16 mouse cellular contexts compared by ENCODE assay signal in genomic region chr12:79980711-79981110, GRCm38 (mm10).
"Had no signal": no experiment of that assay in that cellular context is flagged by ENCODE, and none has a peak within 500 bp of the region (broad histone marks: within the 10 kb centered on the region; RNA-seq: fewer than 3 reads in every experiment).

No protein-coding gene starts in this region.

- H3K4me2 ChIP-seq: kidney, embryonic 15.5 days; limb, embryonic 13.5 days; lung, embryonic 15.5 days; midbrain, embryonic 13.5 days had no signal

- H3K9me3 ChIP-seq: kidney, embryonic 15.5 days; limb, embryonic 10.5 days; lung, embryonic 15.5 days; midbrain, embryonic 10.5 days; midbrain, embryonic 13.5 days had no signal

- DNase-seq: kidney, adult 2 months; kidney, postnatal 10 days; kidney, postnatal 36 days; lung, adult 18-20 months; lung, postnatal 10 days; lung, postnatal 4 days; thymus, adult 18-20 months; thymus, postnatal 36 days had no signal

- H3K27ac ChIP-seq: limb, embryonic 10.5 days; limb, embryonic 13.5 days; lung, embryonic 15.5 days; midbrain, embryonic 10.5 days; midbrain, embryonic 13.5 days had no signal

- H3K4me1 ChIP-seq: midbrain, embryonic 13.5 days had no signal

- H3K4me3 ChIP-seq: kidney, embryonic 15.5 days; limb, embryonic 10.5 days; limb, embryonic 13.5 days; lung, embryonic 15.5 days; midbrain, embryonic 10.5 days; midbrain, embryonic 13.5 days had no signal

- H3K36me3 ChIP-seq: kidney, embryonic 15.5 days; limb, embryonic 10.5 days; limb, embryonic 13.5 days; lung, embryonic 15.5 days; midbrain, embryonic 10.5 days; midbrain, embryonic 13.5 days had no signal

- ATAC-seq: intestine, postnatal 0 days; midbrain, embryonic 13.5 days; midbrain, embryonic 16.5 days had no signal

- H3K9ac ChIP-seq: kidney, embryonic 15.5 days; limb, embryonic 13.5 days; lung, embryonic 15.5 days; midbrain, embryonic 13.5 days had no signal

- H3K27me3 ChIP-seq: kidney, embryonic 15.5 days; limb, embryonic 13.5 days; lung, embryonic 15.5 days; midbrain, embryonic 13.5 days had no signal
